Mouse (Mus musculus) cerebellum, adult 2 months (tissue): ENCODE data around the gene Mif. TPM values are rescaled to one million over a fixed set of nuclear protein-coding genes. Genes with fewer than 3 reads are reported as not detected.
"Not testable (repeated sequence)": the region's sequence is repeated elsewhere in the genome, so short reads cannot be mapped to it uniquely, and the experiment has no call there.

Experiments used
- DNase-seq, 2 experiments: peaks; one replicate each; pipeline ENCODE4 v3.0.0; 2021
- H3K27ac ChIP-seq: fragments of 200-500 bp; 2 replicates; pipeline ENCODE4 v1.5.1; 2012; ENCODE audit warnings: low read length, control low read depth, inconsistent platforms; ENCODE audit not compliant: insufficient read depth
- H3K27me3 ChIP-seq: fragments of 200-500 bp; 2 replicates; pipeline ENCODE4 v1.6.1; 2012; ENCODE audit warnings: inconsistent platforms, mild to moderate bottlenecking, low read length, moderate library complexity; ENCODE audit not compliant: control insufficient read depth, insufficient read depth
- H3K4me1 ChIP-seq: fragments of 200-500 bp; 2 replicates; pipeline ENCODE4 v1.6.1; 2011; ENCODE audit warnings: low read length; ENCODE audit not compliant: control insufficient read depth, insufficient read depth
- H3K4me3 ChIP-seq: fragments of 200-500 bp; replicated peaks from 2 replicates; pipeline ENCODE3; 2011; ENCODE audit warnings: mild to moderate bottlenecking, low read depth, low read length, control low read depth; ENCODE audit not compliant: insufficient read depth
- CTCF ChIP-seq: fragments of 200-500 bp; IDR thresholded peaks from 2 replicates; pipeline ENCODE4 v1.5.1; 2011; ENCODE audit warnings: low read depth, mild to moderate bottlenecking, control low read depth, low read length, moderate library complexity, borderline replicate concordance; ENCODE audit not compliant: insufficient read depth
- POLR2A ChIP-seq: fragments of 200-500 bp; IDR thresholded peaks from 2 replicates; pipeline ENCODE4 v1.6.1; 2011; ENCODE audit warnings: low read length, control low read depth, borderline replicate concordance; ENCODE audit not compliant: insufficient read depth
- whole genome bisulfite sequencing: fragments of 180-500 bp; shearing (Covaris S2); methylation state at CpG from one replicate; pipeline ENCODE4 v1.1.7; 2018; 5-methylcytosine and 5-hydroxymethylcytosine counted together
- polyA plus RNA-seq: library from polyadenylated mRNA; depleted of rRNA; stranded (reverse); fragments of >200 nt; gene quantifications from 2 replicates; pipeline ENCODE4 v1.2.3, GENCODE M21; 2012

Mif gene
- polyA plus RNA-seq, 1 experiment, result 1,339 TPM

DNA sequence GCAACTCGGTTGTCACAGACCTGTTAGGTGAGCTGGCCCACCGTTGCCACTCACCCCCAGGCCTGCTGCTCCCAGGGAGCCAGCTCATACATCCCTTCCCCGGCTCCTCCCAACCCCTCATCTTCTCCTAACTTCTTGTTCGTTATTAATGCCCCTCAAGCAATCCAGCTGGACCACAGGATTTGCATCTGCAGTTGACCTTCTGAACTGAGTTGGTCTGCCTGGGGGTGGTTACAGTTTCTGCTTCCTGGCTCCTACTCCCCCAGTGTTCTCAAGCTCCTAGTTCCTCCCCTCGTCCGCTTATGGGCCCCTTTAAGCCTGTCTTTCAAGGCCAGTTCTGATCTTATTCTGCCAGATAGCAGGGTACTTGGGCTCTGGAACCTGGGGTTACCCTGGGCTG lies 34.6 kb upstream of the Mif start:
- no peak for DNase-seq
- no peaks in the 10 kb centered on the region for H3K27me3 ChIP-seq
- no peak overlapping the region for H3K27ac ChIP-seq
- TF ChIP-seq CTCF (no peak), POLR2A (no peak)
- no peak overlapping the region for H3K4me3 ChIP-seq
- 77% methylated on average over 6 of the region's 6 CpGs for WGBS
- peaks cover 8% of the 10 kb centered on the region for H3K4me1 ChIP-seq

- Histone ChIP-seq H3K27me3 (no peaks in the 10 kb centered on the region), H3K4me3 (peak within 1 kb of the TSS; percentile 71), H3K27ac (no peak within 1 kb of the TSS), H3K4me1 (peaks cover 5% of the 10 kb centered on the region)
- TF ChIP-seq CTCF (no peak), POLR2A (no peak)
- peak; percentile 96 to 99 for DNase-seq
- under 1% methylated on average over 51 of the region's 51 CpGs for WGBS
These were observed 33.2 kb upstream of the Mif start, which contains the start of gene Derl3 for GRCm38 (mm10) chr10:75893089-75893750. Gene Derl3 (plus strand): TSS chr10:75893413.

- H3K27ac ChIP-seq, result no peak overlapping the region
- no peaks in the 10 kb centered on the region for H3K27me3 ChIP-seq
- TF ChIP-seq POLR2A (no peak), CTCF (no peak)
- H3K4me1 ChIP-seq, result no peaks in the 10 kb centered on the region; the same call in 1 of the 2 replicates
- 32% methylated on average over 8 of the region's 8 CpGs for WGBS
- no peak overlapping the region for H3K4me3 ChIP-seq
- DNase-seq, result no peak
These were observed 29.5 kb upstream of the Mif start for GRCm38 (mm10) chr10:75889406-75890153.

DNA sequence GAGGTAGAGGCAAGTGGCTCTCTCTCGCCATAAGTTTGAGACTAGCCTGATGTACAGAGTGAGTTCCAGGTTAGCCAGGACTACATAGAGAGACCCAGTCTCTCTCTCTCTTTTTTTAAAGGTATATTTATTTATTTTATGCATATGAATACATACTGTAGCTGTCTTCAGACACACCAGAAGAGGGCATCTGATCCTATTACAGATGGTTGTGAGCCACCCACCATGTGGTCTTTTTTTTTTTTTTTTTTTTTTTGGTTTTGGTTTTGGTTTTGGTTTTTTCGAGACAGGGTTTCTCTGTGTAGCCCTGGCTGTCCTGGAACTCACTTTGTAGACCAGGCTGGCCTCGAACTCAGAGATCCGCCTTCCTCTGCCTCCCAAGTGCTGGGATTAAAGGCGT lies 27.5 kb upstream of the Mif start:
- WGBS, result 90% methylated on average over 5 of the region's 5 CpGs
- not testable (repeated sequence) for H3K4me1 ChIP-seq, DNase-seq, H3K4me3 ChIP-seq, H3K27ac ChIP-seq, H3K27me3 ChIP-seq

- 92% methylated on average over 8 of the region's 8 CpGs for WGBS
- no peaks in the 10 kb centered on the region for H3K27me3 ChIP-seq
- no peak overlapping the region for H3K4me3 ChIP-seq
- no peaks in the 10 kb centered on the region; the same call in 1 of the 2 replicates for H3K4me1 ChIP-seq
- no peak overlapping the region for H3K27ac ChIP-seq
- TF ChIP-seq POLR2A, result no peak
- TF ChIP-seq CTCF, result no peak
- no peak for DNase-seq
These were observed 24.7 kb upstream of the Mif start for GRCm38 (mm10) chr10:75884742-75885141.

DNA sequence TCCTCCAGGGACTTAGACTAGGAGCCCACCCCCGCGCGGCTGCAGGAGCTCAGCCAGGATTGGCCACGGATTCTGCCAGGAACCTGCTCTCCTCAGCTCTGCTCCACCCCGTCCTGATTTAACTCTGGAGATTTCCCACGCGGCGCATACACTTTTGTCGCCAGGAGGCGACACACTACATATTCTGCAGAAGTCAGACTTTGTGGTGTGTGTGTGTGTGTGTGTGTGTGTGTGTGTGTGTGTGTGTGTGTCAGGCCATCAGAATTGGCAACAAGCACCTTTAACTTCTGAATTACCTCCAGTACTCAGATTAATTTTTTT lies 23.2 kb upstream of the Mif start:
- H3K4me3 ChIP-seq, result peak overlapping the region; percentile 33
- H3K4me1 ChIP-seq, result no peaks in the 10 kb centered on the region
- TF ChIP-seq CTCF, result peak; percentile 59; the same call in 1 of the 2 replicates
- no peak for TF ChIP-seq POLR2A
- H3K27me3 ChIP-seq, result no peaks in the 10 kb centered on the region
- WGBS, result 2% methylated on average over 10 of the region's 10 CpGs
- H3K27ac ChIP-seq, result no peak overlapping the region
- peak; percentile 78 to 82 for DNase-seq

- DNase-seq, result no peak
- Histone ChIP-seq H3K27ac (no peak overlapping the region), H3K4me1 (no peaks in the 10 kb centered on the region), H3K4me3 (peak overlapping the region; percentile 33), H3K27me3 (no peaks in the 10 kb centered on the region)
- 35% methylated on average over 15 of the region's 15 CpGs for WGBS
- no peak for TF ChIP-seq POLR2A
- no peak for TF ChIP-seq CTCF
These were observed 22.6 kb upstream of the Mif start for GRCm38 (mm10) chr10:75882433-75883231.

DNA sequence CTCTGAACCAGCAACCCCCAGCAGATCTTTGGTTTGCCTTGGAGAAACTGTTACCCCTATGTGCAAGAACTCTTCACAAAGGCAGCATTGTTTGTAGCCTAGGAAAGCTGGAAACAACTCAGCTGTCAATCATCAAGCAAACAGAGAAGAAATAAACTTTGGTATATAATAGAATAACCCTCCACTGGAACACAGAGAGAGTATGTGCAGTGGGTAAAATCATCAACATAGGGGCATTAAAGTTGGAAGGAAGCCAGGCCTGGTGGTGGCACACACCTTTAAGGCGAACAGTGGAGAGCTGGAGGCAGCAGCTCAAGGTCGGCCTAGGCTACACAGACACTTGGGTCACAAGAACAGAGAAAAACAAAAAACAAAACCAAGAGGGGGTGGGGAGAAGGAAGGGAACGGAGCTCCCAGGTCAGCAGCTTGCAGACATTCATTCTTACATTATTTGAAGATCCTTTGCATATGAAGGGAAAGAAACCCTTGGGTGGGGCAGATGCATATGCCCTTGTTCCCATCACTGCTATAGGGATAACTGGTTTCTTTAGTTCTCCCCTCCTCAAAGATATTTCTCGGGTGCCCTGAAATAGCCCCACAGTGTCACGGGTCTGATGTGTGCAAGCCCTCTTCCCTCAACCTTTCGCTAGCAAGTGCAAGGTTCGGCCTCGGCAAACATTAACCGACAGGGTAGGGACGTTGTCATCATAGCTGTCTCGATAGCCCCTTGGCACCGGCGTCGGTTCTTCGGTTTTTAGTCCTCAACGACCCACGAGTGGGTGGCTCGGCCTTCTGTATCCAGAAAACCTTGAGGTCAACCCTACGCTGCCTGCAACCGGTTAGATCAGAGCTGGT lies 21.8 kb upstream of the Mif start:
- 54% methylated on average over 20 of the region's 20 CpGs for whole genome bisulfite sequencing
- TF ChIP-seq POLR2A (no peak), CTCF (no peak)

More for the DNA sequence above, 21.8 kb upstream of the Mif start:
- no peaks in the 10 kb centered on the region for H3K27me3 ChIP-seq
- no peak overlapping the region for H3K27ac ChIP-seq
- no peak for DNase-seq
- H3K4me1 ChIP-seq, result no peaks in the 10 kb centered on the region
- no peak overlapping the region for H3K4me3 ChIP-seq
